In the genomic region with DNA sequence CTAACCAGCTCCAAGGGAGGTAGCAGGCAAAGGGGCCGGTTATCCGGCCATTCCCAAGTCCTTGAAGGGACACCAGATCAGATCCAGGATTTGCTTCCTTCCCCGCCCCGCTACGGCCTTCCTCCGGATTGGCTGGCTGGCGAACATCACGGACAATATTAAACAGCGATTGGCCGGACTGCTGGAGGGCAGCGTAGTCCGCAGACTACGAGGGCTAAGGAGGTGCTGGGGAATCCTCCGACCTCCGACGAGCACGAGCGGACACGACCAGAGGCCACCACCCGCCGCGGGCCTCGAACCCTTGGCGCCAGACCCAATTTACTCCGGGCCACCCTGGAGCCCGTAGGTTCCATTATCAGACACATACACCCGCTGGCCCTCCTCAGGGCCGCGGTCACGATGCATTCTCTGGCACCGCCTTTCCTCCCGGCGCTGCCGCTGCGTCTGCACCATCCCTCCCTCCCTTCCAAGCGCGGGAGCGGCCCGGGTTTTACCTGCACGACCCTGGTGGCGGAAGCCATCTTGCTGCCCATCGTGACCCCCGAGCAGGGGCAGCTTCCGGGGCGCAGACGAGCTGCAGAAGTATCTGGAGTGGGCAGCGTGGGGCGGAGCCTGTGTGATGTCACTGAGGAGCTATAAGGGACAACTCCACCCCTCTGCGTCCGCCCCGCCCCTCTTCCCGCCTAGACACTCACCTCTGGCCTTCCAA, we compare ENCODE assay signal across 7 mouse cellular contexts. TPM values are rescaled to one million over a fixed set of nuclear protein-coding genes. Genes with fewer than 3 reads are reported as not detected.
DNase-seq lines count a peak whose midpoint lies in the region; ATAC-seq lines count a peak whose summit lies in the region.

A gene (minus strand): TSS at position 624 of the 709 bp plus-strand sequence.

- 0% methylated on average over 52 of the region's 52 CpGs for WGBS in intestine, embryonic 15.5 days
- under 1% methylated on average over 52 of the region's 52 CpGs for WGBS in midbrain, embryonic 10.5 days

- no peaks in the 10 kb centered on the region for H3K36me3 ChIP-seq in intestine, embryonic 15.5 days
- H3K36me3 ChIP-seq in midbrain, embryonic 10.5 days, result peaks cover 4% of the 10 kb centered on the region; the same call in 1 of the 2 replicates

- DNase-seq in adrenal gland, adult 18-20 months (ENCODE audit: low spot score in 2 of 2), result peak; percentile 88 to 92
- DNase-seq in embryo, embryonic 11 days, result peak; percentile 95
- peak; percentile 84 to 88 for DNase-seq in gastrocnemius, postnatal 36 days
- DNase-seq in left cerebral cortex, postnatal 25 days (ENCODE audit: low spot score in 2 of 2), result peak; percentile 90 to 96
- peak; percentile 94 for DNase-seq in midbrain, embryonic 10.5 days (ENCODE audit: low spot score)
- DNase-seq in right cerebral cortex, postnatal 4 days, result peak; percentile 78

- intact Hi-C loops in gastrocnemius, postnatal 36 days (cut with DNase I), result loop anchor here (10.0 kb wide), 1 partner anchor 81 kb away; no protein-coding TSS in a partner anchor
- intact Hi-C loops in left cerebral cortex, postnatal 25 days (cut with DNase I), result loop anchor here (5.0 kb wide), 1 partner anchor 88 kb away; a partner anchor contains a TSS

- H3K27ac ChIP-seq in intestine, embryonic 15.5 days, result peak within 1 kb of the TSS; percentile 98
- H3K27ac ChIP-seq in midbrain, embryonic 10.5 days (replicated peaks), result peak within 1 kb of the TSS; percentile 97

- peak within 1 kb of the TSS; percentile 70 for H3K4me2 ChIP-seq in intestine, embryonic 15.5 days (replicated peaks)

- no peaks in the 10 kb centered on the region for H3K9me3 ChIP-seq in intestine, embryonic 15.5 days
- no peaks in the 10 kb centered on the region for H3K9me3 ChIP-seq in midbrain, embryonic 10.5 days (replicated peaks)

- no peaks in the 10 kb centered on the region for H3K27me3 ChIP-seq in intestine, embryonic 15.5 days (replicated peaks)
- H3K27me3 ChIP-seq in midbrain, embryonic 10.5 days (ENCODE audit: low read depth, poor library complexity, severe bottlenecking), result no peaks in the 10 kb centered on the region

- H3K4me1 ChIP-seq in intestine, embryonic 15.5 days (replicated peaks), result peaks cover 9% of the 10 kb centered on the region
- peaks cover 12% of the 10 kb centered on the region for H3K4me1 ChIP-seq in midbrain, embryonic 10.5 days

- peak within 1 kb of the TSS; percentile 73 for H3K4me3 ChIP-seq in intestine, embryonic 15.5 days (replicated peaks)
- H3K4me3 ChIP-seq in midbrain, embryonic 10.5 days, result peak within 1 kb of the TSS; percentile 88

- H3K9ac ChIP-seq in intestine, embryonic 15.5 days, result peak within 1 kb of the TSS; percentile 92

- peak; percentile 97 for ATAC-seq in intestine, embryonic 15.5 days

RNA-seq across cellular contexts. Expression of the gene that starts here (rescaled TPM):
- 100 to 1,000 TPM; 111 to 155 TPM for total RNA-seq in adrenal gland, adult 18-20 months (2021)
- 100 to 1,000 TPM; 136 to 144 TPM for total RNA-seq in gastrocnemius, postnatal 36 days (2021)
- polyA plus RNA-seq in intestine, embryonic 15.5 days (2015; fragmentation: Nextera tagmentation; extraction: Ambion mirVana), result 253 and 271 TPM in 2 replicates
- total RNA-seq in left cerebral cortex, postnatal 25 days (2021), result 10 to 100 TPM; 56.5 to 61.3 TPM
- 140 and 160 TPM in 2 replicates for polyA plus RNA-seq in midbrain, embryonic 10.5 days (2016; fragmentation: Nextera tagmentation; extraction: Ambion mirVana)

Comparison
In these comparisons a context has a peak if more than half of its experiments do, and no peak if none do; other contexts are left out.
1. Peak in every context shown above with its lines: DNase-seq, ATAC-seq, H3K4me3 ChIP-seq and H3K27ac ChIP-seq.